Mouse (Mus musculus) adrenal gland, adult 10 weeks (tissue): ENCODE data around the gene Mettl18. TPM values are rescaled to one million over a fixed set of nuclear protein-coding genes. Genes with fewer than 3 reads are reported as not detected.

Experiments used
- polyA plus RNA-seq: library from polyadenylated mRNA; stranded (reverse); fragments of 350-450 nt; fragmentation: Illumina TruSeq; extraction: RNeasy Lipid Tissue Mini Kit (QIAGEN cat#74804); gene quantifications from one replicate; pipeline ENCODE4 v1.2.3, GENCODE M21; 2014; ENCODE audit warnings: low read depth, low replicate concordance

The Mettl18 gene
- 10.6 TPM for polyA plus RNA-seq

GRCm38 (mm10) chr1:163994721-163995608 lies at the start of gene Mettl18, which contains the start of gene BC055324:
Gene Mettl18 (plus strand): TSS chr1:163994889.
Gene BC055324 (minus strand): TSS chr1:163994796.

Other genes starting within 250 kb of the Mettl18 start
- gene Kifap3, start 215.3 kb upstream of the Mettl18 start, polyA plus RNA-seq, result 49.5 TPM
- 43.3 TPM for gene Scyl3, start 65.8 kb upstream of the Mettl18 start, polyA plus RNA-seq
- gene BC055324, start 93 bp upstream of the Mettl18 start, polyA plus RNA-seq, result 3.6 TPM
- 1.8 TPM for gene Sele, start 53.3 kb downstream of the Mettl18 start, polyA plus RNA-seq
- 3.9 TPM for gene Sell, start 67.1 kb downstream of the Mettl18 start, polyA plus RNA-seq
- gene Selp, start 120.4 kb downstream of the Mettl18 start, polyA plus RNA-seq, result 0.58 TPM
- 1.7 TPM for gene F5, start 156.9 kb downstream of the Mettl18 start, polyA plus RNA-seq